Mouse (Mus musculus) right cerebral cortex, postnatal 14 days (tissue): Measurements from ENCODE around the gene Hspa8.
A peak's percentile ranks its signal among the peaks of the same experiment; 100 is the strongest.
"Not testable (repeated sequence)": the region's sequence is repeated elsewhere in the genome, so short reads cannot be mapped to it uniquely, and the experiment has no call there.

Experiments
- DNase-seq: peaks from one replicate; pipeline ENCODE4 v3.0.0; 2022

Hspa8 gene

DNA sequence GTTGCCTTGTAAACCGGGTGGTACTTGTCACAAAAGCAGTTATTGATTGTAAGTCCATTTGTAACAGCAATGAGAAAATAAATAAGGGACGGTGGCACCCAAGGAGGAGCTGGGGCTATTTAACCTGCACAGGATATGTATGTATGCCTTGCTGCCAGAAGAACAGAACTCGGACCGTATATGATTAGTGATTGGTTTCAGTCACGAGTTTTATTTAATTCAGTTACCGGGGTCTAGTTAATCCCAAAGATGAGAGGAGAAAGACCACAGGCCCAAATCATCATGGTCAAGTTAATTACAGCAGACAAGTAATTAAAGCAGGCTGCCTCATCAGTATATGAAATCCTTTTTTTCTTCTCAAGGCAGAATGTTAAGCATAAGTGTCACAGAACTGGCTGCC lies 15.3 kb upstream of the Hspa8 start:
- DNase-seq: no peak

DNA sequence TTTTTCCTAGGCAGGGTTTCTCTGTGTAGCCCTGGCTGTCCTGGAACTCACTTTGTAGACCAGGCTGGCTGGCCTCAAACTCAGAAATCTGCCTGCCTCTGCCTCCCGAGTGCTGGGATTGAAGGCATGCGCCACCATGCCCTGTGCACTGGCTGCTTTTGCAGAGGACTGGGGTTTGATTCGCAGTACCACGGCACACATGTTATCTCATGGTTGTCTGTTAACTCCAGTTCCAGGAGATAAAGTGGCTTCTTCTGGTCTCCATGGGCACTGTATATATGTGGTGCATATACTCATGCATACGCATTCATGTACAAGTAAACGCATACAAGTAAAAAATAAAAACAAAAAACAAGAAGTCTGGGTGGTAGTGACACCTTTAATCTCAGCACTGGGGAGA lies 14.0 kb upstream of the Hspa8 start:
- not testable (repeated sequence) for DNase-seq

DNA sequence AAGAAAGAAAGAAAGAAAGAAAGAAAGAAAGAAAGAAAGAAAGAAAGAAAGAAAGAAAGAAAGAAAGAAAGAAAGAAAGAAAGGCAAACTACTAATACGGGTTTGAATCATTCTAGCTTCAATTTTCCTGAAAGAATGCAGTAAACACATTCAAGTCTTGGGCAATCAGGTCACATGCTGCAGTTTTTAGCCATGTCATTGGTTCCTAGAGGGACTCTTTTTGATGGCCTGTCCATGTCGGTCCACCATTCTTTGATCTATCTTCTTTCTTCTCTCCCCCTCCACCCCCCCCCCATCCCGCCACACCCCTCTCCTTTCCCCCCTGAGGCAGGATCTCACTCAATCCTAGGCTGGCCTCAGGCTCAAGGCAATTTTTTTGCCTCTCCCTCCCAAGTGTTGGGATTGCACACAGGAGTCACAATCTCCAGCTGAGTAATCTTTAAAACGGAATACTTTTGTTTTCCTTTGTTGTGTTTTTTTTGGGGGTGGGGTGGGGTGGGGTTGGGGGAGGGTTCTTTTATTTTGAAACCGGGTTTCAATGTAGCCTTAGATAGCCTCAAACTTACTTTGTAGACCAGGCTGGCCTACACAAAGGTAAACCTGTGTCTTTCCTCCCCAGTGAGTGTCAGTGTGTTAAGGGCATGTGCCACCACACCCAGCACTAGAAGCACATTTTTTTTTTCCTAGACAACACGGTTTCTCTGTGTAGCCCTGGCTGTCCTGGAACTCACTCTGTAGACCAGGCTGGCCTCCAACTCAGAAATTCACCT lies 8.7 kb upstream of the Hspa8 start:
- no peak for DNase-seq

DNA sequence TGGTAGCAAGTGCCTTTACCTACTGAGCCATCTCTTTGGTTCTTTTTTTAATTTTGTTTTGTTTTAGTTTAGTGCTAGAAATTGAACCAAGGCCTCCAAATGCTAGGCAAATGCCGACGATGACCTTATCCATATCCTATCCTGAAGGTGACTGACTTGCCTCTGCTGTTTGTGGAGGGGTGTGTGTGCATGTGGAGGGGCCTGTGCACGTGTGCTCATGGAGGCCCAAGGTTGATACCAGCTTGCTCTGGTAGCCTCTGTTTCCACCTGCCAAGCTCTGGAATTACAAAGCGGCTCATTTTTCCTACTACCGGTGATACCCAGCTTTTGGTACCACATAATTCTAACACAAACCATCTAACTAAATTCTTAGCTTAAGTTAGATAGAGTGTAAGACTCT lies 7.2 kb upstream of the Hspa8 start:
- no peak for DNase-seq

DNA sequence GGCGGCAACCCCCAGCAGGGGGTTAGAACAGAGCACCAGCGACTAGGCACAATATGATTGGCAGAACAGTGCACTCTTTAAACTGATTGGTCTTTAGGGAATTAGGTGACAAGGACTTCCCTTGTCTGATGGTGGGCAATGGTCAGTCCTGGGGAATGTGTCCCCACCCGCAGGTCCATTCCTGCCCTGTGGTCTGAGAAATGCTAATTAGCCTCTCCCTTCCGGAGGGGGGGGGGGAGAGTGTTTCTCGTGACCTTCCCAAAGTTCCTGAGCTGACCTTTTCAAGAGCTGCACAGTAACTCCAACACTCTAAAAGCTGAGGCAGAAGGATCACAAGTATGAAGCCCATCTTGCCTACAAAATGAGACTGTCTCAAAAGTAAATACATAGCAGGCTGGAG lies 6.5 kb upstream of the Hspa8 start:
- no peak for DNase-seq

DNA sequence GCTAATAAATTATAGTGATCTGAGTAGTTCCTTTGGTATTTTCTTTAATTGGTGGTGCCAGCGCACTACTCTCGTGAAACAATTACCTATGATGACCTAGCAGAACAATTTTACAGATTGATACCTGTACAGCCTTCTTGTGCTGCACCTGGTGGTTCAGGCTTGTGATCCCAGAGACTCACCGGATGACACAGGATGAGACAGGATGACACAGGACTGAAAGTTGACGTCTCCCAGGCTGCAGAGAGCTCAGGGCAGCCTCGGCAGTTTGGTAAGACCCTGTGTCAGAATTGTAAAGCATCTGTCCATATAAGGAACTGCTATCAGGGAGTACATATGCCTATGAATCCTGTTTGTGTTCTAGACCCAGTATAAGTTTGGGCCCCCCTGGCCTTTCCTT lies 5.9 kb upstream of the Hspa8 start:
- DNase-seq: no peak

DNA sequence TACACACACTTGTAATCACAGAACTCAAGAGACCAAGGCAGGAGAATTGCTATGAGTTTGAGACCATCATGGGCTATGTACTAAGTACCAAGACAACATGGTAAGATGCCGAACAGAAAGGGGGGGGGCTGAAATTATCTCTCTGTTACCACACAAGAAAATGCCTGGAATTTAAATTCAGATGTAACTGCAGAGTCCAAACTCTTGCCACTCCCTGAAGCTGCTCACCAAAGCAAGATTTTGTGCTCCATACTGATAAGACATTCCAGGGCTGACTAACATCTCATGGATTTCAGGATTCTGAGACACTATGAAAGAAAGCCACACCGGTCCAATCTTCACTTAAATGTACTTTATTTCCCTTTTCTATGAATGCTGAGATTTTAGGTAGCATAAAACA lies 5.2 kb upstream of the Hspa8 start:
- DNase-seq: no peak

DNA sequence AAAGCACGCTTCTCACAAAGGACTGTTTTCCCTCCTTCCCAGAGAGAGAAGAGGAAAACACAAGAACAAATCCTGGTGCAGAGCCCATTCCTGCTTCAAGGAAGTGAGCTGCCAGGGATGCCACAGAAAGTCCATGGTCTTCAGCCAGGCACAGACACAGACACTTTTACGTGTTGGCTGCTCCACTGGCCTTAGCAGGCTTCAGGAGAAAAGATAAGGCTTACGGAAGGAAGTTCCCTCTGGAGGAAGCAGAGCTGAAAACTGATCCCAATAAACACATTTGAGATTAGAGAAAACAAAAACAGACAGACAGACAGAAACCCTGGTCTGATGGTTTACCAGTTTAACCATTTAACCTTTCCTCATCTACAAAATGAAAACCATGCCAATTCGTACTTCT lies 4.7 kb upstream of the Hspa8 start:
- DNase-seq: no peak

DNA sequence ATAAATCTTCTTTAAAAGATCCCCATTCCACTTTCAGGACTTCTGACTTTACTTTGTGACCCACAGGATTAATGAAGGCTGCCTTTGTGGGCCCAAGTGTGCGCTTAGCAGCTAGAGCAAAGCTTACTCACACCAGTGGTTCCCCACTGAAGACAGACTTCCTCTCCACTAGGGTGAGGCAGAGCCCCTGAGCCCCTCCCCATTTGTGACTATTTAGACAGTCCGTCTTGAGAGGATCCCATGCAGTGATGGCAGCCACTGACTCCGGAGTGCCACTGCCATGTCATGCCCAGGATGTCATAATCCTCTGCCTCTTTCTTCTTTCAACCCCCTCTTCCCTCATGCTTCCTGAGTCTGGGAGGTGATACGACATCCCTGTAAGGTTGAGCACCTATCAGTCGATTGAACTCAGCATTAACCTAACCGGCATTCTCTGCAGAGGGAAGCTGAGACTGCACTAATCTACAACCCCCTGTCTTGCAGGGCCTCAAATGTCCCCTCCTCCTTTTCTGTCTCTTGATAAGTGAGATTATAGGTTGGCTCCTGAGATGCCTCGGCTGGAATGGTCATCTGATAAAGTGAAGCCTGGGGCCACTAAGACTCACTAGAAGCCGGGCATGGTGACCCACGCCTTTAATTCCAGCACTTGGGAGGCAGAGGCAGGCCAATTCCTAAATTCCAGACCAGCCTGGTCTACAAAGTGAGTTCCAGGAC lies 2.4 kb upstream of the Hspa8 start:
- no peak for DNase-seq

DNA sequence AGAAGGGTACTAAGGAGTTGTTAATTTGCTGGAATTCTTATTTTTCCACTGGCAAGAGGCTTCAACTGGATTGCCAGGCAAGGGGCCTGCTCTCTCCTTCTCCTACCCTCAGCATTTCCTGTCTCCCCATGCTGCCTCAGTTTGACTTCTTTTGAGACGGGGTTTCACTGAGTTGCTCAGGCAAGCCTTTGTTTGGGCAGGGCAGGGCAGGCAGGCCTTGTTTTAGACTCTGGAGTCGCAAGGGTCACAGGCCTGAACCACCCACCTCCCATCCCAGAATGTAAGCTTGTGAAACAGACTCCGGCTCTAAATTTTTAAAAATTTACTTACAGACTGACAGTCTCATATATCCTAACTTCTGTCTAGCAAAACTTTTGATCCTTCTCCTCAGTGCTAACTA lies 1.7 kb upstream of the Hspa8 start:
- no peak for DNase-seq

DNA sequence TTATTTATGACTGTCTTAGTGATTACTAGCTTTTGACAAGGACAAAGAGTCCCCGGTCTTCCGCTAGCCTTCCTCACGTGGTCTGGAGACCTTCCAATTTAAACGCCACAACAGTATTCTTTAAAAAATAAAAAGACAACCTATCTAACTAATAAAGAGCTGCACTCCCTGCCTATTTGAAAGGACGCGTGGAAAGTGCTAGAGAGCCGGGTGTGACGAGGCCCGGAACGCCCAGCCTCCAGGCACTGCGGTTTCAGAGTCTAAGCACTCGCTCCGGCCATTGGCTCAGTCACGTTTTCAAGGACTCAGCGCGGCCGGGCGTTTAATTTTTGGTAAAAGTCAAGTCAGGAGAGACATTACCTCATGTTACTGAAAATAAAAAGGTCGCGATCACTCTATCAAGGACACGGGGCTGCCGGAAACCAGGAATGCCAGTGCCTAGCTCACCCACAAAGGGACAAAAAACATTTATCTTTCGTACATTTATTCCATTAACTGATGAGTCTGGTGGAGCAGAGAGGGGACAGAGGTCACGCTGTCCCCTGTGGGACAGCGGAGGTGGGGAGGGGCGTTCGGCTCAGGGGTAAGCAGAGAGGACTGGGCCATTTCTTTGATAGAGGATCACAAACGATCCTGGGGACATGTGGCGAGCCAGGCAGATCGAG lies 815 bp upstream of the Hspa8 start:
- peak; percentile 65 for DNase-seq

DNA sequence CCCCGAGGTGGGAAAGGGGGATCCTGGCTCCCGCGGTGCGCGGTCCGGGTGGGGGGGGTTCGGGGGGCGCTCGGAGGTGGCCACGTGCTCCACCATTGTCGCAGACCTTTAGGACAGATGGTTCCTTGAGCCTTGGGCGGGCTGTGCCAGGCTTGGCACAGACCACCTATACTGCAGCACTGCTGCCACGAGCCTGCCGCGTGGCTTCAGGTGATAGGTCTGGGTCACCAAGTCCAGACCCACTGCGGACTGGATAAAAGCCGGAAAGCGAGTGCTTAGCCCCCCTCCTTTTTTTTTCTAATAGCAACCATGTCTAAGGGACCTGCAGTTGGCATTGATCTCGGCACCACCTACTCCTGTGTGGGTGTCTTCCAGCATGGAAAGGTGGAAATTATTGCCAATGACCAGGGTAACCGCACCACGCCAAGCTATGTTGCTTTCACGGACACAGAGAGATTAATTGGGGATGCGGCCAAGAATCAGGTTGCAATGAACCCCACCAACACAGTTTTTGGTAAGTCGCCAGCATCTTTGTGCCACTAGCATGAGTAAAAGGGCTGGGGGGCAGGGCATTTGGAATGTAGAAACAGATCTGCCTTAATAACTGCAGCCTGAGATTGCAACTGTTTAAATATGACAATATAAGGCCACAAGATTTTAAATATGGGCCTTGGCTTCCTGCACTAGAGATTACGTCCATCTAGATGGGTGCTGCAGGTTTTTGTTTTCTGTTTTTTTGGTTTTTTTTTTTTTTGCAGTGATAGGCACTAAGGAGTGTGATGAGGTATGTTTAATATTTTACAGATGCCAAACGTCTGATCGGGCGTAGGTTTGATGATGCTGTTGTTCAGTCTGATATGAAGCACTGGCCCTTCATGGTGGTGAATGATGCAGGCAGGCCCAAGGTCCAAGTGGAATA lies 1.1 kb downstream of the Hspa8 start:
- DNase-seq: peak; percentile 35

DNA sequence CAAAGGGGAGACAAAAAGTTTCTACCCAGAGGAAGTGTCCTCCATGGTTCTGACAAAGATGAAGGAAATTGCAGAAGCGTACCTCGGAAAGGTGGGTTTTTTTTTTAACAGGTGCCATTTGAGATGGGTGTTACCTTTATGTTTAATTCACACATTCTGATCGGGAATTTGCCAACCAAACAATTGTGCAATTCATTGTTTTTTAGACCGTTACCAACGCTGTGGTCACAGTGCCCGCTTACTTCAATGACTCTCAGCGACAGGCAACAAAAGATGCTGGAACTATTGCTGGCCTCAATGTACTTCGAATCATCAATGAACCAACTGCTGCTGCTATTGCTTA lies 1.7 kb downstream of the Hspa8 start:
- not testable (repeated sequence) for DNase-seq

DNA sequence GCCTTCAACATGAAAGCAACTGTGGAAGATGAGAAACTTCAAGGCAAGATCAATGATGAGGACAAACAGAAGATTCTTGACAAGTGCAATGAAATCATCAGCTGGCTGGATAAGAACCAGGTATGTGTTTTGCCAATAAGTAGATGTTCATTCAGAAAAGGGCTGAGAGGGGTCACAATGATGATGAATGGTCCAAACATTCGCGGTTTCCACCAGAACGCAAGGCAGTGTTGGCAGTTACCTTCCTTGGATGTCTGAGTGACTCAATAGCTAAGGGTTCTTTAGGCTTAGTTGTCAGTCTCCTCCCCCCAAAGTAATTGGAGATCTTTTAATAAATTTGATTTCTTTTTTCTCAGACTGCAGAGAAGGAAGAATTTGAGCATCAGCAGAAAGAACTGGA lies 3.8 kb downstream of the Hspa8 start:
- not testable (repeated sequence) for DNase-seq

DNA sequence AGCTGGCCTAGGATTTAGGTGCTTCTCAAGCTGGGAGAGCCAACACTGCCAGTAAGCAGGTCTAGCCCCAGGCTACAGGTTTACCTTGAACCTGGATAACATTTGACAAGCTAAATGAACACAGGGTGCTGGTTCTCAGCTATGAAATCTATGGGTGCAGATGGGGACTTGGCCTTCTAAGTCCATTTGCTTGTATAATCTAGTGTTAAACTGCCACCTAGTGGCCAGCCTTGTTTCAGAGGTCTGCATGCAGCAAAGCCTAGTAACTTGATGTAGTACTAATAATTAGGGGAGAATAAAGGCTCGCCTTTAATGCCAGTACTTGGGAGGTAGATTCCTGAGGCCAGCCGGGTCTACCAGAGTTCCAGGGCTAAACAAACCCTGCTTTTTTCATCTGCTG lies 4.5 kb downstream of the Hspa8 start:
- peak; percentile 85 for DNase-seq

DNA sequence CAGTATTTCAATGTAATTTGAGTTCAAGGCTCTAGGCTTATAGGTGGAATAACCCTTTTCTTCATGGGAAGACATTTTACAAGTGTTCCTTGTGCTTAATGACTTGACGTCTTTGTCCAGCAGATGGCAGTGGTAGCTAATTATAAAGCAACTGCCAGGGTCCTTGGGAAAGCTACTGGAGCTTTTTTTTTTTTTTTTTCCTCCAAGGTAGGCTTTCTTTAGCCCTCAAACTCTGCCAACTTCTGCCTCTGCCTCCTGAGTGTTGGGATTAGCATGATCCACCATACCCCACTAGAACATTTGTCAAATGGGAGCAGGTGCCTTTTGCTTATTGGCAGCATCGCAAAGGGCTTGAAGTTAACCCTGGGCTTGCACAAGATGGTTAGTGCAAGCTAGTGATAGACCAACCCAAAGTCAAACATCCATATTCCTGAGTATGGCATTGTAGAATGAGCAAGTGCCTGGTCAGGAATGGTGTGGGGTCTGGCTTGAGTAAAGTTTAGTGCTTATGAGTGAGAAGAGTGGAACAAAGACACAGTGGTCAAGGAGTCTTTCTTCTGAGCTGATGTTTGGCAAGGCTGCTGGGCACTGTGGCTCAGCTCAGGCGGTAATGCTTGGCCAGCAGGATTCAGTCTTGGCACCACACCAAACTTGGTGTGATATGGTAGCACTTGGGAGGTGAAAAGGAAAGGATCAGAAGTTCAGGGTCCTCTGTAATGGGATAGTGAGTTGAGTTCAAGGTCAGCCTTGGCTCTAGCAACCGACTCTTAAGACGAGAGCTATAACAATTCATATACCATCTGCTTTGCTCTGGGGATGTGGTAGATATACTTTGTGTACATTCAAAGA lies 5.9 kb downstream of the Hspa8 start:
- DNase-seq: no peak

DNA sequence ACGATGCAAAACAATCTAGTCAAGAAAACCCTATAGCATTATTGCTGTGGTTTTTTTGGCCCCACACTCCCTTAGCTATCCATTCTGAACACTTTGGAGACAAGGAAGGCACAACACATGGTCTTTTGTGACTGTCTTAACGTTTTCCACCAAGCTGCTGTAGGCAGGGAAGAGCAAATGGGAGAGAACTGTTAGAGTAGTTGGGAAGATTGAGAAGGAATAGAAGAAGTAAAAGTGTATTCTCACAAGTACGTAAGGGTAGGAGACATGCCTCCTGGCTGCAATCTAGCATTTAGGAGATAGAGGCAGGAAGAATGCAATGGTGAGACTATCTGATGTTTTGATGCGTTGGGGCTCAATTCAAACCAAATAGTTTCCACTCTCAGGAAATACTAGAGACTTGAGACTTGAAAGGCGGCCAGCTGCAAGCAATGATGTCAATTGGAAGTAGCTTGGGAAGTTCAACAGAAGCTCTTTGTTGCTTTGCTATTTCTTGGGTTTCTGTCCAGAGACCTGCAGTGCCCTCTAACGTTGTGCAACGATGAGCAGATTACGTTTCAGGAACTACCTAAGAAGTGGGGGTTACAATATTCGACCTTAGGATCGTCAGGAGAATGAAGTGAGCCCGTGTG lies 6.6 kb downstream of the Hspa8 start:
- DNase-seq: peak; percentile 24

DNA sequence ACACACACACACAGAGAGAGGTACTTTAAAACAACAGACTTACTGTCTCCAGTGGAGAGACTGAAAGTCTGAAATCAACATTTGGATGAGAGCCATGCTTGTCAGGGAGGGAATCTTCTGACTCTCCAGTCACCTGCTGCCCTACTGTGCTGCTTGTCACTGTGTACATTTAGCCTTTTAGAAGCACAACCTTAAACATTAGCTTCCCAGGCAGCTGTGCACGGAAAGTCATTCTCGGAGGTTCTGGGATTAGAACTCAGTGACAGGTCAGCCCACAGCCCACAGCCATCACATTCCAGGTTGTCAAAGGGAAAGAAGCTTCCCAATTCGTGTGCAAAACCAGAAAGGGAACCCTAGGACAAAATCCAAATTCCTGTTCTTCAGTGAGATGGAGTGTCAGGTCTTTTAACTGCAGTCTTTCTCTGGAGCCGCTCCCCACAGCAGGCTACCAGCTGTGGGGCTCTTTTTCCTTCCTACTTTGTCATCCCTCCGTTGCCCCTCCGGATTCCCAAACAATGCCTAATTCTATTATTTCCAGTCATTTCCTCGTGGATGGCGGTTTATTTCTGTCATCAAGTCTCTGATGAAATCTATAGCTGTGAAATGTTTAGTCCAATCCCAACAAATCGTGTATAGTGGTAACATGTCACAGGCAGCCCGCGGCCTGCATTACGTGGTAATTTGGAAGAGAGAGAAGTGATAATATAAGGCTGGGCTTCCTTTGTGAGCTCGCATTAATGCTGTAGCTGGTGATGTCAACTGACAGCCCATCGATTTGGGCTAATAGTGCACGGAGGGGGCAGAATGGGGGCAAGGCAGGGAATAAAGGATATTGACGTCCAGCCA lies 7.5 kb downstream of the Hspa8 start:
- DNase-seq: no peak

DNA sequence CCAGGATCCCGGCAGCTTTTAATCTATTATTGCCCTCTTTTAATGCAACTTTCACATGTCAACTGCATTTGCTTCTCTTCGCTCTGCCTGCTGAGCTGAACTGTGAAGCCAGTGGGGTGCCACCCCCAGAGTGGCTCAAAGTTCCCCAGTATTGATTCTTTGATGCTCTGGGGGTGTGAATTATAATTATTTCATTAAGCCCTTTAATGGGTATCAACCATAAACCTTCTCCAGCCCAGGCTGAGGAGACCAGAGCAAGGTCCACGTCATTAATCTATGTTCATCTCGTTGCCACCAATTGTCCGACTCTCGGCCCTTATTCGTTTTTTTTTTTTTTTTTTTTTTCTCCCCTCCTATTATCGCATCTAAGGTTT lies 8.1 kb downstream of the Hspa8 start:
- DNase-seq: no peak

DNA sequence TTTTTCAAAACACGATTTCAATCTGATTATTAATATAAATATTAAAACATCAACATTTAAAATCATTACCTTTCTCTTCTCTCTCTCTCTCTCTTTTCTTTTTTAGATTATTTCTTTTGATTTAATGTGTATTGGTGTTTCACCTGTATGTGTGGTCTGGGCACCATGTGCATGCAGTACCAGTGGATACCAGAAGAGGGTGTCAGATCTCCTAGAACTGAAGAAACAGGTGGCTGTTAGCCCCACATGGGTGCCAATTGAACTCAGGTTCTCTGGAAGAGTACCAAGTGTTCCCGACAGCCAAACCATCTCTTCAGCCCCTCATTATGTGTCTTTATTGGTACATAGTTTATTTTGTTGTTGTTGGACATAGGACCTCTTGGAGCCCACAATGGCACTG lies 11.1 kb downstream of the Hspa8 start:
- no peak for DNase-seq

DNA sequence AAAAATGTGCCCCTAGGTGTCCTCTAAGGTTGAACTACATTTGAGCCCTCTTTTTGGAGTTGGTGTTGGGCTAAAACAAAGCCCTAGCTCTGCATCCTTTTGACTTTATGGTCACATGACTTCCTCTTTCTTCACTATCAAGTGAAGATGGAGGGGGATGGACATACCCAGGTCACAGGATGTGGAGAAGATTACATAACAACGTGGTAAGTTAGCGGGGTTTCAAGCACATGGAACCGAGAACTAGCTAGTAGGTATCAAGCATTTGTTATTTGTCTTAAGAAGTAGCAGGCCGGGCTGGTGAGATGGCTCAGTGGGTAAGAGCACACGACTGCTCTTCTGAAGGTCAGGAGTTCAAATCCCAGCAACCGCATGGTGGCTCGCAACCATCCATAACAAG lies 13.3 kb downstream of the Hspa8 start:
- DNase-seq: no peak
